Mouse (Mus musculus) Patski (cell line): ENCODE data around the gene Gm42517. TPM values are rescaled to one million over a fixed set of nuclear protein-coding genes. Genes with fewer than 3 reads are reported as not detected.

Source experiments
- ATAC-seq: fragments of 100-300 bp; one replicate; pipeline ENCODE4 v1.8.0; 2021
- CTCF ChIA-PET: fragments of 350-600 bp; sonication (Branson Sonifier 250); formaldehyde crosslinking; loops from one replicate; lab custom pipeline; 2022; ENCODE audit warnings: inconsistent platforms; lab: Charles Lee
- POLR2A ChIA-PET: fragments of 350-600 bp; sonication (Branson Sonifier 250); formaldehyde crosslinking; loops from one replicate; lab custom pipeline; 2022; ENCODE audit warnings: antibody characterized with exemption, inconsistent platforms; lab: Charles Lee
- DNase-seq: peaks from one replicate; pipeline ENCODE4 v3.0.0-alpha.2; 2011; ENCODE audit warnings: low read depth, low spot score
- H3K27me3 ChIP-seq: fragments of 371-371 bp; one replicate; pipeline ENCODE4 v1.5.1; 2021
- CTCF ChIP-seq: fragments of 100-300 bp; IDR thresholded peaks from one replicate; pipeline ENCODE4 v1.5.1; 2021
- in situ Hi-C: fragments of 300-500 bp; cut with MboI; formaldehyde crosslinking; loops from 3 replicates; pipeline ENCODE4 v1.11.1; 2018; ENCODE audit warnings: low pct_unique_long_range_greater_than_20kb, mixed read lengths
- polyA plus RNA-seq: library from polyadenylated mRNA; unstranded; gene quantifications from one replicate; pipeline ENCODE4 v1.2.3, GENCODE M21; 2021

The Gm42517 gene
- polyA plus RNA-seq, result 10.3 TPM

DNA sequence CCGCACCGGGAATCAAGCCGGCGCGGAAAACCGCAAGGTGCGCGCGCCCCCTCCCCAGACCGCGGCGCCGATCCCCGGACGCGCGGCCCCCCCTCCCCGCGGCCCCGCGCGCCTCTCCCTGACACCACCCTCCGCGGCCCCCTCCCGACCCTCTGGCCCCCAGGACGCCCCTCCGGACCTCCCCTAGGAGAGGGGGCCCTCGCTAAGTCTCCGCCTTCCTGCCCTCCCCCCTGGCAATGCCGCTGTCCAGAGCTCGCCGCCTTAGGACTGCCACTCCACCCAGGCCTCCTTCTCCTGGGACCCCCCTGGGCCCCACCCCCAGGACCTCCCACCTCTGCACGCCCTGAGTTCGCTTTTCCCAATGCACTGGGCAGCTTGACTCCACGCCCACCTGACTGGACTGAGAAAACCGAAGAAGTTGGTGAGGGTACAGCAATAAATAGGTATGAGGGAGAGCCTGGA, at the start of gene Gm42517:
Gene Gm42517, minus strand, starts transcription at position 52 of the 462 bp plus-strand sequence.
- in situ Hi-C loops, result no loop called here
- DNase-seq, result no peak
- ChIA-PET POLR2A (interaction anchor here (1.1 to 1.9 kb wide), 2 partner anchors 10 to 14 kb away, joined by 3 to 6 read pairs; no protein-coding TSS in a partner anchor), CTCF (no interaction called here)
- no peak for TF ChIP-seq CTCF
- ATAC-seq, result peak; percentile 1
- H3K27me3 ChIP-seq, result peaks cover 7% of the 10 kb centered on the region

DNA sequence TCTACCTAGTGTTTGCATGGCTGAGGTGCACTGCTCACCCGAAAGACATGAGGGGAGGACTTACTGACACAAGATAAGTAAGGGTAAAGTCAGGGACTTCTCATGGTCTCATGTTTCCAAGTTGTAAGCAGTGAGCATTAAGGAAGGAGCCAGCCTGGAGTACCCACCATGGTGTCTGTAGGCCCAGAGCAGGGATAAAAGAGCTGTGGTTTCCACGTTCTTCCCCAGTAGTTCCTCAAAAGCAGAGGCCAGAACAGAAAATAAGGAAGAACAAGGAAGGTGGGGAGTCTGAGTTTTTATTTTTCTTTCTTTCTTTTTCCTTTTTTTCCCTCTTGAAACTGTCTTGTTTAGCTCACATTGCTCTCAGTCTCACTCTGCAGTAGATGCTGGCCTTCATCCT, 47.0 kb upstream of the Gm42517 start:
- ChIA-PET CTCF (interaction anchor here (0.7 to 1.2 kb wide), 2 partner anchors 9 to 38 kb away, joined by 3 read pairs; no protein-coding TSS in a partner anchor), POLR2A (no interaction called here)
- ATAC-seq, result no peak
- no peak for DNase-seq
- no peak for TF ChIP-seq CTCF
- in situ Hi-C loops, result no loop called here
- H3K27me3 ChIP-seq, result peaks cover 6% of the 10 kb centered on the region

DNA sequence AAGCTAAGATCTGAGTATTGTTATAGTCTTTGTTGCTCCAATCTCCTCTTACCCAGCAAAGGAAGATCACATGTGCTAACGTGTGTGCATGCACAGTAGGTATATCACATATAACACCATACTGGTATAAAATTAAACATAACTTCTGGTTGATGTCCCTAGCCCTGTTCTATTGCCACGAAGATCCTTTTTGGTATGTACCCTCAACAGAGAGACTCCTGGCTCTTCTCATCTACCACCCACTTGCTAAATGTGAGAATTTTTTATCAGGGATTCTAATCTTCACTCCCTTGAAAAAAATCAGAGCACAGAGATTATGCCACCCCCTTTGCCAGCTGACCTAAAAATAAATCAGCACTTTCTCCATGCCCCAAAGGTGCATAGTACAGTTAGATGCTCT, 39.3 kb upstream of the Gm42517 start:
- CTCF ChIA-PET, result no interaction called here
- ATAC-seq, result no peak
- DNase-seq, result no peak
- POLR2A ChIA-PET, result no interaction called here
- in situ Hi-C loops, result no loop called here
- H3K27me3 ChIP-seq, result no peaks in the 10 kb centered on the region
- no peak for TF ChIP-seq CTCF

DNA sequence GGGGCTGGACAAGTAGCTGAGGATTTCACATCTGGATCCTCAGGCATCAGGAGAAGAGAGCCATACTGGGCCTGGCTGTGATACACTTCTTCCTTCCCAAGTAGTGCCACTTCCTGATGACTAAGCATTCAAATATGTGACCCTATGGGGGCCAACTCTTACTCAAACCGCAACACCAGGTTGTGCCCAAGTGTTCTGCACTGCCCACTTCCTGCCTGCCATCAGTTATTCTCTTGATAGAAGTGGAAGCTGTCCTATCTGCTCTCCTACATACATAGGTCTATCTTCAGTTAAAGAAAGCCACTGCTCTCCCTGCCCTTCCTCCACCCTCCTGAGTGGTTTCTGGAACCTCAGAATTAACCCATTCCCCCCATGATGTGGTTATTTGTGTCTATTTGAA, 37.7 kb upstream of the Gm42517 start:
- TF ChIP-seq CTCF, result no peak
- in situ Hi-C loops, result no loop called here
- DNase-seq, result no peak

DNA sequence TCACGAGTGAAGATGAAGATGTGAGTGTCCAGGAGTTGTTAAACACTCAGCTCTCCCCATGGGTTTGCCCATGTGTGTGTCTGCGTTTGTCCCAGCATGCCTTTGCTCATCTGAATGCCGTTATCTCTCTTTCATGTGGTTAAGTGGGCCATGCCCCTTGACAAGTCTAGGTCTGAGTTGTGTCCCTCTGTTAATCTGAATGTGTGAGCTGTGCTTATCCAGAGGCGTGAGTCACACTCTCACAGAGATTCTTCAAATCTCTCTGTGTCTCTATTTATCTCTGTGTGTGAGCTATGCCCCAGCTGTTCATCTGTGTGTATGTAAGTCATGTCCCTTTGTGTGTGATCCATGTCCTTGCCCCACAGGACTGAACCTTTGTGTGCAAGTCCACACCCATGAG, 35.7 kb upstream of the Gm42517 start:
- H3K27me3 ChIP-seq, result no peaks in the 10 kb centered on the region
- ATAC-seq, result no peak
- CTCF ChIA-PET, result interaction anchor here (0.6 to 1.7 kb wide), 4 partner anchors 9 to 40 kb away, joined by 3 to 5 read pairs (median 3); no protein-coding TSS in a partner anchor
- DNase-seq, result no peak
- TF ChIP-seq CTCF, result no peak
- POLR2A ChIA-PET, result no interaction called here
- in situ Hi-C loops, result no loop called here

More for the DNA sequence above, 37.7 kb upstream of the Gm42517 start:
- no peaks in the 10 kb centered on the region for H3K27me3 ChIP-seq
- ChIA-PET CTCF (interaction anchor here (1.4 to 1.7 kb wide), 2 partner anchors 10 to 29 kb away, joined by 3 read pairs; partner anchors contain the start of gene Atp5k), POLR2A (no interaction called here)
- no peak for ATAC-seq

DNA sequence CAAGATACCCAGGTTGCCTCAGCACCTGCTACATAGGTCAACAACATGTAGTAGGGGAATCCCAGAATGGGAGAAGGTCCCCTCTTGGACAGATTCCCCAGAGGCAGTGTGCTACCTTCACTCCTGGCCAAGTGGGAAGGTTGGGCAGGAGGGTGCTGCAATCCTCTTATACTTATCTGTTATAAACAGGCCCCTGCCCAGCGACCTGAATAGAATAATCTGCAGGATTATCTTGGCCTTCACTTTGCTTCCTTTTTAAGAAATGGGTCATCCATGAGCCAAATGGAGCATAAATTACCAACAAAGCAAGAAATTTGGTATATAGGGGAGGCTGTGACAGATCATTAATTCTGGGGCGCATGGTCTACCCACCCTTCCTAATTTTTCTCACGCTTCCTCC, 22.0 kb upstream of the Gm42517 start:
- ATAC-seq, result no peak
- CTCF ChIA-PET, result no interaction called here
- H3K27me3 ChIP-seq, result peaks cover 5% of the 10 kb centered on the region
- DNase-seq, result no peak
- POLR2A ChIA-PET, result no interaction called here
- TF ChIP-seq CTCF, result no peak
- in situ Hi-C loops, result no loop called here

DNA sequence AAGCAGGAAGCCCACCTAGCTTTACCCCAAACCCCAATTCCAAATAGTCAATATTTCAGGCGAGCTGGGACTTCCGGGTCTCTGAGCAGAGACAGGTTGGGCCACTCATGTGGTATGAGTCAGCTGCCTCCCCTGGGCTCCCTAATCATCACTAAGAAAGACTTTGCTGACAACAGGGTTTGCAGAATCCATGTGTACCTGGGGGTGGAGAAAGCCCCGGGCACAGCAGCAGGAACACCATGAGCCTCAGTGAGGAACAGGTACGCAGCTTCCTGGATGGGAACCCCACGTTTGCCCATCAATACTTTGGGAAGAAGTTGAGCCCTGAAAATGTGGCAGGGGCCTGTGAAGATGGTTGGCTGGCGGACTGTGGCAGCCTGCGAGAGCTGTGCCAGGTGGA, 20.5 kb upstream of the Gm42517 start, which contains the start of gene Pde6b:
Gene Pde6b, plus strand, starts transcription at position 191 of the 400 bp plus-strand sequence.
- in situ Hi-C loops, result no loop called here
- ATAC-seq (no peak), DNase-seq (no peak)
- H3K27me3 ChIP-seq, result no peaks in the 10 kb centered on the region
- TF ChIP-seq CTCF, result no peak
- ChIA-PET CTCF (no interaction called here), POLR2A (no interaction called here)

DNA sequence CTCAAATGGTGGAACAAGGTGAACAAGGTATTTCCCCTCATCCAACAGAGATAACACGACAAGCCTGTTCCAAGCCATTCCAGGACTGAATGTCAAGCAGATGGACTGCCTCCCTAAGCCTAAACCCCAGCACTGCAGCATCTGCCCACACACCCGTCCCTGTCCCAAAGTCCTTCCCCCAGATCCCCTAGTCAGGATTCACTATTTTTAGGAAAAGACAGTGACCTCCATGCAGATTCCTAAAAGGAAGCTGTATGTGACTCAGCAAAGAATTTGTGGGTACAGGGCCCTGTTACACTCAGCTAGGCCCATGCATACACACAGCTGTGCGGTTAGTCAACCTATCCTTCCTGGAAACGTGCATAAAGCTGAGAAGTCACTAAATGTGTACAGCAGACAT, 18.7 kb upstream of the Gm42517 start:
- TF ChIP-seq CTCF, result no peak
- H3K27me3 ChIP-seq, result no peaks in the 10 kb centered on the region
- in situ Hi-C loops, result no loop called here
- ChIA-PET CTCF (interaction anchor here (1.5 kb wide), 1 partner anchor 11 kb away, joined by 4 read pairs; no protein-coding TSS in a partner anchor), POLR2A (no interaction called here)
- ATAC-seq (no peak), DNase-seq (no peak)

DNA sequence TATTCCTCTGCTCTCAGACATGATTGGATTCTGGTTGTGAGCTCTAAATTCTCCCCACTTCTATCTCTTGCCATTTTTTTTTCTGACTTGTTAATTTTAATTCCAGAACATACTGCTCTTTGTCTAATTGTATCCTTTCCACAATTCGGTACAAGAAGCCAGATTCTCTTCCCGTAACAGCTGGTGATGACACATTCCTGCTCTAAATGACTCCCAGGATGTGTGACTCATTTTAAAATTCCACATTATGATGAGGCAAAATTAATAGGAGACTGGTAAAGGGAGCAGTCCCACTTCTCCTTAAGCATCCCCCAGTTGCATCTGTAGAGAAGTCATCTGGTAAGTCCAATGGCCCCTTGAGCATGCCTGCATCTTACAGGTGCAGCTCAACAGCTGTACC, 17.9 kb upstream of the Gm42517 start:
- ChIA-PET CTCF (interaction anchor here (1.5 kb wide), 1 partner anchor 10 kb away, joined by 4 read pairs; no protein-coding TSS in a partner anchor), POLR2A (no interaction called here)
- DNase-seq (no peak), ATAC-seq (peak; percentile 58)
- in situ Hi-C loops, result no loop called here
- H3K27me3 ChIP-seq, result no peaks in the 10 kb centered on the region
- TF ChIP-seq CTCF, result no peak

DNA sequence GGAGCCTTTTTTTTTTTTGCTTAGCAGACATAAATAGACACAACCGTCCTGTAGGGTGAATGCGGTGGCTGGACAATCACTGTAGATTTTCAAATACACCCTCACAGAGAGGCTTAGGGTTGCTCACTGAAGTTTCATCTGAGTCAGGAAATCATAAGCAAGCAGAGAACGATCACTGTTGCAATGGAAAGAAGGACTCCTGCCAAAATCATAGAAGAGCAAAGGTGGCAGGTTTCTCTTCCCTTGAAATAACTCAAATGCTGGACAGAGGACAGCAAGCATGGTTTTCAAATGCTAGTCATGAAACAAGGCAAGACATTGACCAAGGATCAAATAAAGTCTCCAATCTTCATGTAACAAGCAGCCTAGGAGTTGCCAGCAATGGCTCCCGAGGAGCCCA, 10.6 kb upstream of the Gm42517 start:
- CTCF ChIA-PET, result no interaction called here
- TF ChIP-seq CTCF, result no peak
- ATAC-seq, result no peak
- in situ Hi-C loops, result no loop called here
- DNase-seq, result no peak
- POLR2A ChIA-PET, result interaction anchor here (1.2 kb wide), 1 partner anchor 20 kb away, joined by 3 read pairs; no protein-coding TSS in a partner anchor
- H3K27me3 ChIP-seq, result no peaks in the 10 kb centered on the region

DNA sequence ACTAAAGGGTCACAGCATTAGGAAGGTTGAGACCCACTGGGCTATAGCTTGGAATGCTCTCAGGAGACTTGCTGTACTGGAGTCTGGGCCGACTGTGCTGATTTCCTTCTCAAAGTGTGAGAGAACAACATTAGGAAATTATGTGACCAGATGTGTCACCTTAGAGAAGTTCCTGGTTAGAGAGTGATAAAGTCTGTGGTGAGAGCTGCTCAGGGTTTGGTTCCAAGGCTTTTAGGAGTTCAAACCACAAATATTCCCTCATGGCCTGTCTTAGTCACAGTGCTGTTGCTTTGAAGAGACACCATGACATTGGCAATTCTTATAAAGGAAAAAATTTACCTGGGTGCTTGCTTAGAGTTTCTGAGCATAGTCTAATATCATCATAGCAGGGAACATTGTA, 8.3 kb upstream of the Gm42517 start:
- ChIA-PET CTCF (interaction anchor here (1.2 to 1.5 kb wide), 3 partner anchors 9 to 39 kb away, joined by 3 to 4 read pairs (median 4); no protein-coding TSS in a partner anchor), POLR2A (interaction anchor here (1.1 kb wide), 1 partner anchor 206 kb away, joined by 3 read pairs; no protein-coding TSS in a partner anchor)
- ATAC-seq (no peak), DNase-seq (no peak)
- TF ChIP-seq CTCF, result no peak
- in situ Hi-C loops, result no loop called here
- H3K27me3 ChIP-seq, result no peaks in the 10 kb centered on the region
